ENCODE assay signal across 22 mouse cellular contexts in genomic region chr9:66051493-66051892, GRCm38 (mm10).
"Had no signal": no experiment of that assay in that cellular context is flagged by ENCODE, and none has a peak within 500 bp of the region (broad histone marks: within the 10 kb centered on the region; RNA-seq: fewer than 3 reads in every experiment).

No protein-coding gene starts in this region.

- H3K4me3 ChIP-seq: liver, embryonic 15.5 days; megakaryocyte, embryonic 14.5 days; midbrain, embryonic 10.5 days; midbrain, embryonic 12.5 days; myocyte; neural tube, embryonic 13.5 days; neural tube, embryonic 15.5 days had no signal

- H3K9me3 ChIP-seq: midbrain, embryonic 10.5 days; neural tube, embryonic 13.5 days; neural tube, embryonic 15.5 days had no signal

- H3K27ac ChIP-seq: liver, embryonic 15.5 days; macrophage; midbrain, embryonic 10.5 days; midbrain, embryonic 12.5 days; neural tube, embryonic 13.5 days; neural tube, embryonic 15.5 days had no signal

- H3K4me2 ChIP-seq: liver, embryonic 15.5 days; midbrain, embryonic 12.5 days; neural tube, embryonic 13.5 days; neural tube, embryonic 15.5 days had no signal

- H3K27me3 ChIP-seq: liver, embryonic 15.5 days; megakaryocyte, embryonic 14.5 days; midbrain, embryonic 12.5 days; neural tube, embryonic 13.5 days; neural tube, embryonic 15.5 days had no signal

- H3K9ac ChIP-seq: liver, embryonic 15.5 days; liver, postnatal 0 days; midbrain, embryonic 12.5 days; neural tube, embryonic 13.5 days; neural tube, embryonic 15.5 days had no signal

- DNase-seq: liver, postnatal 0 days; lung, adult 2 months; lung, postnatal 14 days; lung, postnatal 36 days; midbrain, embryonic 14.5 days; retina, postnatal 1 day; right cerebral cortex, adult 18-20 months; right cerebral cortex, postnatal 25 days; right cerebral cortex, postnatal 4 days; spleen, adult 18-20 months; thymus, adult 18-20 months; thymus, postnatal 14 days; thymus, postnatal 36 days had no signal

- H3K4me1 ChIP-seq: liver, embryonic 15.5 days; midbrain, embryonic 12.5 days had no signal

- H3K36me3 ChIP-seq: liver, embryonic 15.5 days; midbrain, embryonic 10.5 days; midbrain, embryonic 12.5 days; neural tube, embryonic 13.5 days; neural tube, embryonic 15.5 days had no signal

- ATAC-seq: liver, postnatal 0 days; midbrain, embryonic 16.5 days had no signal
